Mouse (Mus musculus): ENCODE measurements around the gene Ccdc38. TPM values are rescaled to one million over a fixed set of nuclear protein-coding genes. Genes with fewer than 3 reads are reported as not detected.

Ccdc38 gene
- not detected in 4 replicates for total RNA-seq (2023; ENCODE audit: inconsistent age)

GRCm38 (mm10) chr10:93540431-93541210 is at the start of gene Ccdc38:
Gene Ccdc38, plus strand, starts transcription at chr10:93540632.

GRCm38 (mm10) chr10:93539775-93540430 is 529 bp upstream of the Ccdc38 start, which contains the start of gene Amdhd1:
Gene Amdhd1, minus strand, starts transcription at chr10:93540033.

GRCm38 (mm10) chr10:93589281-93589848 is 48.9 kb downstream of the Ccdc38 start, which contains the start of gene Snrpf:
Gene Snrpf, minus strand, starts transcription at chr10:93589706.

Other genes with a start within 250 kb of the Ccdc38 start
- gene Elk3, start 229.5 kb upstream of the Ccdc38 start, total RNA-seq (2023; ENCODE audit: inconsistent age), result 52.7 to 66.9 TPM (median 65.4 TPM) in 4 replicates
- gene Lta4h, start 87.2 kb upstream of the Ccdc38 start, total RNA-seq (2023; ENCODE audit: inconsistent age), result 59.5 to 75.9 TPM (median 65.2 TPM) in 4 replicates
- 0.58 to 1.0 TPM (median 0.75 TPM) in 4 replicates for gene Hal, start 51.9 kb upstream of the Ccdc38 start, total RNA-seq (2023; ENCODE audit: inconsistent age)
- 0.22 TPM in 1 of 4 replicates, not detected in the others for gene Amdhd1, start 599 bp upstream of the Ccdc38 start, total RNA-seq (2023; ENCODE audit: inconsistent age)
- gene Snrpf, start 49.1 kb downstream of the Ccdc38 start, total RNA-seq (2023; ENCODE audit: inconsistent age), result 15.1 to 23.9 TPM (median 19.6 TPM) in 4 replicates
- not detected in 4 replicates for gene Ntn4, start 100.0 kb downstream of the Ccdc38 start, total RNA-seq (2023; ENCODE audit: inconsistent age)